Mouse (Mus musculus) CH12.LX (cell line): ENCODE data around the gene Gm7534.

Experiments used
- CTCF ChIP-seq, 2 experiments: IDR thresholded peaks in 1 of 2; conservative IDR thresholded peaks in 1 of 2; 2 replicates each; pipeline ENCODE4 v1.5.1; 2011 to 2012; ENCODE audit warnings: low read depth in 2 of 2, low read length in 2 of 2, improper control_type of control experiment in 1 of 2, inconsistent platforms in 1 of 2, mild to moderate bottlenecking in 1 of 2, moderate library complexity in 1 of 2
- ETS1 ChIP-seq: conservative IDR thresholded peaks from 2 replicates; pipeline ENCODE4 v1.6.1; 2012; ENCODE audit warnings: low read depth, mild to moderate bottlenecking, inconsistent platforms, low read length, improper control_type of control experiment, moderate library complexity
- TCF12 ChIP-seq: IDR thresholded peaks from 2 replicates; pipeline ENCODE4 v1.6.1; 2014; ENCODE audit warnings: low read depth, mild to moderate bottlenecking, inconsistent platforms, low read length, improper control_type of control experiment

- TF ChIP-seq ETS1 (no peak), TCF12 (no peak), CTCF (conservative IDR thresholded peaks at IDR 0.05 in 1 of 2, IDR thresholded peaks at IDR 0.05 in 1 of 2; ENCODE audit: low read depth in 2 of 2, low read length in 2 of 2) (no peak)
Measured at GRCm38 (mm10) chr4:134149389-134149788, 53.4 kb downstream of the Gm7534 start.
